Mouse (Mus musculus) kidney, embryonic 14.5 days (tissue): ENCODE measurements at regions not wholly inside any gene's neighbourhood (a gene's known extent, or its start where the extent isn't known, plus 50 kb on each side); places are given as distances from the start of the nearest gene placed in this dataset.
A peak's percentile ranks its signal among the peaks of the same experiment; 100 is the strongest.

Experiments
- ATAC-seq: fragments of 200-750 bp; cut with Nextera tagmentation; 2 replicates; pipeline ENCODE4 v1.8.0; 2017; ENCODE audit warnings: moderate number of reproducible peaks, mild to moderate bottlenecking, moderate TSS enrichment, moderate library complexity; ENCODE audit not compliant: low FRiP score, low TSS enrichment
- H3K27ac ChIP-seq: fragments of 300-500 bp; sonication (generic); 2 replicates; pipeline ENCODE4 v1.5.1; 2014; ENCODE audit warnings: low read depth, mild to moderate bottlenecking, low read length, moderate library complexity, mixed read lengths
- H3K27me3 ChIP-seq: fragments of 300-500 bp; sonication (generic); 2 replicates; pipeline ENCODE4 v1.6.1; 2014; ENCODE audit warnings: mild to moderate bottlenecking, low read length; ENCODE audit not compliant: control insufficient read depth, insufficient read depth
- H3K36me3 ChIP-seq: fragments of 300-500 bp; sonication (generic); 2 replicates; pipeline ENCODE4 v1.6.1; 2014; ENCODE audit warnings: low read length, mixed read lengths; ENCODE audit not compliant: control insufficient read depth, insufficient read depth
- H3K4me1 ChIP-seq: fragments of 300-500 bp; sonication (generic); 2 replicates; pipeline ENCODE4 v1.6.1; 2014; ENCODE audit warnings: low read length, mixed read lengths; ENCODE audit not compliant: control insufficient read depth, insufficient read depth
- H3K4me2 ChIP-seq: fragments of 300-500 bp; sonication (generic); replicated peaks from 2 replicates; pipeline ENCODE4 v1.6.1; 2014; ENCODE audit warnings: low read depth, mild to moderate bottlenecking, low read length
- H3K4me3 ChIP-seq: fragments of 300-500 bp; sonication (generic); 2 replicates; pipeline ENCODE4 v1.5.1; 2014; ENCODE audit warnings: mild to moderate bottlenecking, low read length
- H3K9ac ChIP-seq: fragments of 300-500 bp; sonication (generic); 2 replicates; pipeline ENCODE4 v1.6.1; 2014; ENCODE audit warnings: low read depth, mild to moderate bottlenecking, low read length, moderate library complexity
- H3K9me3 ChIP-seq: fragments of 300-500 bp; sonication (generic); 2 replicates; pipeline ENCODE4 v1.6.1; 2016; ENCODE audit warnings: low read length; ENCODE audit not compliant: control insufficient read depth
- WGBS: fragments of 180-500 bp; shearing (Covaris S2); extraction: QIAGEN DNeasy Blood & Tissue Kit; methylation state at CpG from one replicate; pipeline ENCODE4 v1.1.7; 2014; 5-methylcytosine and 5-hydroxymethylcytosine counted together

GRCm38 (mm10) chr13:111954520-111954884 is 145.7 kb upstream of the Map3k1 start:
- no peaks in the 10 kb centered on the region for H3K9me3 ChIP-seq
- H3K27ac ChIP-seq: peak overlapping the region; percentile 57; the same call in 1 of the 2 replicates
- peak overlapping the region; percentile 2; the same call in 1 of the 2 replicates for H3K4me2 ChIP-seq
- no peaks in the 10 kb centered on the region for H3K27me3 ChIP-seq
- H3K9ac ChIP-seq: no peak overlapping the region
- no peaks in the 10 kb centered on the region for H3K36me3 ChIP-seq
- WGBS: 7% methylated on average over 6 of the region's 6 CpGs
- H3K4me1 ChIP-seq: peaks cover 16% of the 10 kb centered on the region
- ATAC-seq: peak; percentile 74
- H3K4me3 ChIP-seq: no peak overlapping the region

- 74% methylated on average over 3 of the region's 3 CpGs for WGBS
- Histone ChIP-seq H3K9me3 (no peaks in the 10 kb centered on the region), H3K36me3 (no peaks in the 10 kb centered on the region), H3K9ac (no peak overlapping the region), H3K27ac (no peak overlapping the region), H3K4me3 (no peak overlapping the region), H3K4me2 (no peak overlapping the region), H3K27me3 (no peaks in the 10 kb centered on the region), H3K4me1 (peaks cover 16% of the 10 kb centered on the region)
- no peak for ATAC-seq
Observed at GRCm38 (mm10) chr13:111957118-111957517, 148.3 kb upstream of the Map3k1 start.

GRCm38 (mm10) chr13:111957674-111958273 is 149.0 kb upstream of the Map3k1 start:
- H3K9ac ChIP-seq: no peak overlapping the region
- ATAC-seq: no peak
- peaks cover 16% of the 10 kb centered on the region for H3K4me1 ChIP-seq
- no peaks in the 10 kb centered on the region for H3K36me3 ChIP-seq
- H3K4me2 ChIP-seq: no peak overlapping the region
- 86% methylated on average over 11 of the region's 11 CpGs for WGBS
- H3K9me3 ChIP-seq: no peaks in the 10 kb centered on the region
- H3K27me3 ChIP-seq: no peaks in the 10 kb centered on the region
- no peak overlapping the region for H3K4me3 ChIP-seq
- no peak overlapping the region for H3K27ac ChIP-seq

GRCm38 (mm10) chr13:111958421-111958820 is 149.6 kb upstream of the Map3k1 start:
- H3K9ac ChIP-seq: no peak overlapping the region
- H3K4me1 ChIP-seq: peaks cover 16% of the 10 kb centered on the region
- H3K9me3 ChIP-seq: no peaks in the 10 kb centered on the region
- no peak for ATAC-seq
- no peaks in the 10 kb centered on the region for H3K27me3 ChIP-seq
- H3K36me3 ChIP-seq: no peaks in the 10 kb centered on the region
- no peak overlapping the region for H3K4me3 ChIP-seq
- no peak overlapping the region for H3K4me2 ChIP-seq
- 98% methylated on average over 1 of the region's 1 CpGs for WGBS
- no peak overlapping the region for H3K27ac ChIP-seq

GRCm38 (mm10) chr13:111960036-111960435 is 151.2 kb upstream of the Map3k1 start:
- no peak overlapping the region for H3K4me2 ChIP-seq
- no peak overlapping the region for H3K4me3 ChIP-seq
- peaks cover 3% of the 10 kb centered on the region; the same call in 1 of the 2 replicates for H3K4me1 ChIP-seq
- H3K36me3 ChIP-seq: no peaks in the 10 kb centered on the region
- H3K27ac ChIP-seq: no peak overlapping the region
- 100% methylated on average over 2 of the region's 2 CpGs for WGBS
- H3K9ac ChIP-seq: no peak overlapping the region
- H3K9me3 ChIP-seq: no peaks in the 10 kb centered on the region
- H3K27me3 ChIP-seq: no peaks in the 10 kb centered on the region
- no peak for ATAC-seq

- ATAC-seq: peak; percentile 76
- H3K4me3 ChIP-seq: no peak overlapping the region
- H3K4me1 ChIP-seq: peaks cover 6% of the 10 kb centered on the region; the same call in 1 of the 2 replicates
- WGBS: 37% methylated on average over 6 of the region's 6 CpGs
- peak overlapping the region; percentile 78; the same call in 1 of the 2 replicates for H3K27ac ChIP-seq
- H3K36me3 ChIP-seq: no peaks in the 10 kb centered on the region
- no peaks in the 10 kb centered on the region for H3K27me3 ChIP-seq
- H3K9ac ChIP-seq: no peak overlapping the region
- no peaks in the 10 kb centered on the region for H3K9me3 ChIP-seq
- no peak overlapping the region for H3K4me2 ChIP-seq
Observed at GRCm38 (mm10) chr13:111961423-111961822, 152.6 kb upstream of the Map3k1 start.

- Histone ChIP-seq H3K4me3 (no peak overlapping the region), H3K27ac (peak overlapping the region; percentile 78), H3K4me1 (peaks cover 11% of the 10 kb centered on the region), H3K9me3 (no peaks in the 10 kb centered on the region), H3K4me2 (no peak overlapping the region), H3K9ac (no peak overlapping the region), H3K36me3 (no peaks in the 10 kb centered on the region), H3K27me3 (no peaks in the 10 kb centered on the region)
- WGBS: 87% methylated on average over 4 of the region's 4 CpGs
- no peak; the same call in none of the 2 replicates for ATAC-seq
Observed at GRCm38 (mm10) chr13:111962155-111962554, 153.4 kb upstream of the Map3k1 start.

- Histone ChIP-seq H3K4me1 (peaks cover 30% of the 10 kb centered on the region), H3K9me3 (no peaks in the 10 kb centered on the region), H3K27ac (peak overlapping the region; percentile 12; the same call in 1 of the 2 replicates), H3K9ac (no peak overlapping the region; the same call in 1 of the 2 replicates), H3K4me2 (no peak overlapping the region), H3K36me3 (no peaks in the 10 kb centered on the region), H3K27me3 (no peaks in the 10 kb centered on the region), H3K4me3 (no peak overlapping the region)
- 34% methylated on average over 6 of the region's 6 CpGs for WGBS
- no peak for ATAC-seq
Observed at GRCm38 (mm10) chr13:111966113-111966512, 157.3 kb upstream of the Map3k1 start.

GRCm38 (mm10) chr13:111966627-111967026 is 157.8 kb upstream of the Map3k1 start:
- Histone ChIP-seq H3K9ac (no peak overlapping the region; the same call in 1 of the 2 replicates), H3K4me2 (no peak overlapping the region), H3K27ac (peak overlapping the region; percentile 12; the same call in 1 of the 2 replicates), H3K36me3 (no peaks in the 10 kb centered on the region), H3K27me3 (no peaks in the 10 kb centered on the region), H3K4me3 (no peak overlapping the region), H3K4me1 (peaks cover 30% of the 10 kb centered on the region), H3K9me3 (no peaks in the 10 kb centered on the region)
- 29% methylated on average over 3 of the region's 3 CpGs for WGBS
- ATAC-seq: no peak
